Mouse (Mus musculus) lung, postnatal 0 days (tissue): ENCODE results near the gene Olfr71.

Experiments used
- CTCF ChIP-seq: IDR thresholded peaks from 2 replicates; pipeline ENCODE4 v1.5.1; 2016; ENCODE audit warnings: antibody characterized with exemption, mild to moderate bottlenecking
- EP300 ChIP-seq: IDR thresholded peaks from 2 replicates; pipeline ENCODE4 v1.6.1; 2016; ENCODE audit warnings: antibody characterized with exemption, mild to moderate bottlenecking, control low read depth

GRCm38 (mm10) chr4:43705991-43706390 lies 4.1 kb downstream of the Olfr71 start:
- TF ChIP-seq CTCF (no peak), EP300 (no peak)
